Mouse (Mus musculus) myocyte (in vitro differentiated cells): ENCODE results near the gene Rtkn.

Source experiments
- E2F4 ChIP-seq: IDR thresholded peaks from one replicate; pipeline ENCODE4 v1.6.1; 2011; ENCODE audit warnings: mild to moderate bottlenecking, control low read depth, moderate library complexity; ENCODE audit not compliant: insufficient read depth
- MYOD1 ChIP-seq, 3 experiments: IDR thresholded peaks; one replicate each; pipeline ENCODE4 v1.6.1; 2011; ENCODE audit warnings: control low read depth in 2 of 3, low read depth in 2 of 3, mild to moderate bottlenecking in 2 of 3, moderate library complexity in 1 of 3; ENCODE audit not compliant: insufficient read length in 2 of 3, control insufficient read depth in 1 of 3
- POLR2A ChIP-seq: IDR thresholded peaks from one replicate; pipeline ENCODE4 v1.6.1; 2011; ENCODE audit warnings: low read depth, mild to moderate bottlenecking, control low read depth, moderate library complexity; ENCODE audit not compliant: insufficient read length

DNA sequence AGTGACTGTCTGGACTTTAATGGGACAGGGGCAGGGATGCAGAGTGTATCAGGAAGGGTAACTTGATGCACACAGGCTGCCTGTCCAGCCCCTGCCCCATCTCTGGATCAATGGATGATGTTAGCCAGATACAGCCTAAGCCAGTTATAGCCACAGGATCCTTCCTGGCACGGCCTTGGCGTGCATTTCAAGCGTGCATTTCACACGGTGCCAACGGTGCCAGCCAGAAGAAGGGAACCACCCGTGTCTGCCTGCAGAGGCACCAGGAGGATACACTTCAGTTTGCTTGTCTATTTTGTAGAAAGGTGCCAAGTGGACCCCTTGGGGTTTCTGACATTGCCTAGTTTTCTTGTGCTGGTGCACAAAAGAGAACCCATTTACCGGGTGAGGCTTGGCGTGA lies 4.8 kb downstream of the Rtkn start:
- TF ChIP-seq POLR2A = no peak
- TF ChIP-seq MYOD1 (IDR thresholded peaks at IDR 0.05; ENCODE audit: control insufficient read depth in 1 of 3, insufficient read length in 2 of 3, low read depth in 2 of 3) = no peak
- no peak for TF ChIP-seq E2F4
